Mouse (Mus musculus): ENCODE results near the gene Dock3. TPM values are rescaled to one million over a fixed set of nuclear protein-coding genes. Genes with fewer than 3 reads are reported as not detected.

Gene Dock3
- polyA plus RNA-seq (2016; fragmentation: Nextera tagmentation; extraction: Ambion mirVana), result 1.3 and 1.7 TPM in 2 replicates

GRCm38 (mm10) chr9:107231539-107232139, at the start of gene Dock3:
Gene Dock3 (minus strand): TSS chr9:107231909.
- H3K9me3 ChIP-seq, result no peaks in the 10 kb centered on the region
- peak within 1 kb of the TSS; percentile 78 for H3K27ac ChIP-seq (replicated peaks)
- under 1% methylated on average over 87 of the region's 87 CpGs for WGBS
- peak; percentile 78 for DNase-seq (ENCODE audit: low spot score)
- no peaks in the 10 kb centered on the region for H3K36me3 ChIP-seq (replicated peaks)
- peaks cover 10% of the 10 kb centered on the region for H3K4me1 ChIP-seq
- peak within 1 kb of the TSS; percentile 74 for H3K4me3 ChIP-seq
- peaks cover 98% of the 10 kb centered on the region for H3K27me3 ChIP-seq (replicated peaks; ENCODE audit: low read depth, poor library complexity, severe bottlenecking)

- no peak for DNase-seq (ENCODE audit: low spot score)
- no peaks in the 10 kb centered on the region for H3K36me3 ChIP-seq (replicated peaks)
- H3K27me3 ChIP-seq (replicated peaks; ENCODE audit: low read depth, poor library complexity, severe bottlenecking), result no peaks in the 10 kb centered on the region
- H3K9me3 ChIP-seq, result no peaks in the 10 kb centered on the region
- WGBS, result 53% methylated on average over 13 of the region's 13 CpGs
- peak overlapping the region; percentile 82 for H3K27ac ChIP-seq (replicated peaks)
- H3K4me1 ChIP-seq, result peaks cover 38% of the 10 kb centered on the region
- H3K4me3 ChIP-seq, result peak overlapping the region; percentile 42
Observed at GRCm38 (mm10) chr9:107280322-107281027, 48.8 kb upstream of the Dock3 start.

- H3K27me3 ChIP-seq (replicated peaks; ENCODE audit: low read depth, poor library complexity, severe bottlenecking), result no peaks in the 10 kb centered on the region
- H3K9me3 ChIP-seq, result no peaks in the 10 kb centered on the region
- WGBS, result 18% methylated on average over 16 of the region's 16 CpGs
- no peaks in the 10 kb centered on the region for H3K36me3 ChIP-seq (replicated peaks)
- peak overlapping the region; percentile 82 for H3K27ac ChIP-seq (replicated peaks)
- DNase-seq (ENCODE audit: low spot score), result peak; percentile 74
- H3K4me1 ChIP-seq, result peaks cover 32% of the 10 kb centered on the region
- peak overlapping the region; percentile 42 for H3K4me3 ChIP-seq
Observed at GRCm38 (mm10) chr9:107279378-107280321, 47.9 kb upstream of the Dock3 start.

GRCm38 (mm10) chr9:107278527-107279377, 47.0 kb upstream of the Dock3 start:
- no peaks in the 10 kb centered on the region for H3K36me3 ChIP-seq (replicated peaks)
- H3K27me3 ChIP-seq (replicated peaks; ENCODE audit: low read depth, poor library complexity, severe bottlenecking), result no peaks in the 10 kb centered on the region
- H3K4me1 ChIP-seq, result peaks cover 32% of the 10 kb centered on the region
- H3K9me3 ChIP-seq, result no peaks in the 10 kb centered on the region
- no peak overlapping the region; the same call in 1 of the 2 replicates for H3K27ac ChIP-seq (replicated peaks)
- 57% methylated on average over 8 of the region's 8 CpGs for WGBS
- no peak for DNase-seq (ENCODE audit: low spot score)
- no peak overlapping the region for H3K4me3 ChIP-seq

GRCm38 (mm10) chr9:107278126-107278525, 46.4 kb upstream of the Dock3 start:
- no peak overlapping the region for H3K27ac ChIP-seq (replicated peaks)
- H3K9me3 ChIP-seq, result no peaks in the 10 kb centered on the region
- H3K36me3 ChIP-seq (replicated peaks), result no peaks in the 10 kb centered on the region
- DNase-seq (ENCODE audit: low spot score), result no peak
- no peak overlapping the region for H3K4me3 ChIP-seq
- peaks cover 32% of the 10 kb centered on the region for H3K4me1 ChIP-seq
- H3K27me3 ChIP-seq (replicated peaks; ENCODE audit: low read depth, poor library complexity, severe bottlenecking), result no peaks in the 10 kb centered on the region
- WGBS, result 46% methylated on average over 4 of the region's 4 CpGs

GRCm38 (mm10) chr9:107277603-107278002, 45.9 kb upstream of the Dock3 start:
- Histone ChIP-seq H3K36me3 (replicated peaks) (no peaks in the 10 kb centered on the region), H3K9me3 (no peaks in the 10 kb centered on the region), H3K4me1 (peaks cover 32% of the 10 kb centered on the region), H3K27ac (replicated peaks) (no peak overlapping the region), H3K27me3 (replicated peaks; ENCODE audit: low read depth, poor library complexity, severe bottlenecking) (no peaks in the 10 kb centered on the region), H3K4me3 (no peak overlapping the region)
- DNase-seq (ENCODE audit: low spot score), result no peak
- 87% methylated on average over 7 of the region's 7 CpGs for WGBS

GRCm38 (mm10) chr9:107275710-107276109, 44.0 kb upstream of the Dock3 start:
- Histone ChIP-seq H3K9me3 (no peaks in the 10 kb centered on the region), H3K27ac (replicated peaks) (no peak overlapping the region), H3K36me3 (replicated peaks) (no peaks in the 10 kb centered on the region), H3K4me1 (peaks cover 29% of the 10 kb centered on the region), H3K4me3 (no peak overlapping the region), H3K27me3 (replicated peaks; ENCODE audit: low read depth, poor library complexity, severe bottlenecking) (0 out of 2 replicates have a peak, but pooled peaks cover 3% of the 10 kb centered on the region)
- WGBS, result 93% methylated on average over 5 of the region's 5 CpGs
- DNase-seq (ENCODE audit: low spot score), result no peak

GRCm38 (mm10) chr9:107274751-107275150, 43.0 kb upstream of the Dock3 start:
- Histone ChIP-seq H3K27ac (replicated peaks) (no peak overlapping the region), H3K4me3 (no peak overlapping the region), H3K9me3 (no peaks in the 10 kb centered on the region), H3K4me1 (peaks cover 19% of the 10 kb centered on the region), H3K36me3 (replicated peaks) (no peaks in the 10 kb centered on the region), H3K27me3 (replicated peaks; ENCODE audit: low read depth, poor library complexity, severe bottlenecking) (0 out of 2 replicates have a peak, but pooled peaks cover 3% of the 10 kb centered on the region)
- 84% methylated on average over 6 of the region's 6 CpGs for whole genome bisulfite sequencing
- DNase-seq (ENCODE audit: low spot score), result no peak

GRCm38 (mm10) chr9:107273184-107273583, 41.5 kb upstream of the Dock3 start:
- no peaks in the 10 kb centered on the region for H3K9me3 ChIP-seq
- 71% methylated on average over 10 of the region's 10 CpGs for WGBS
- no peak for DNase-seq (ENCODE audit: low spot score)
- H3K27ac ChIP-seq (replicated peaks), result no peak overlapping the region
- H3K4me3 ChIP-seq, result no peak overlapping the region
- no peaks in the 10 kb centered on the region for H3K36me3 ChIP-seq (replicated peaks)
- 0 out of 2 replicates have a peak, but pooled peaks cover 3% of the 10 kb centered on the region for H3K27me3 ChIP-seq (replicated peaks; ENCODE audit: low read depth, poor library complexity, severe bottlenecking)
- peaks cover 4% of the 10 kb centered on the region for H3K4me1 ChIP-seq

- DNase-seq (ENCODE audit: low spot score), result no peak
- no peak overlapping the region for H3K4me3 ChIP-seq
- H3K4me1 ChIP-seq, result no peaks in the 10 kb centered on the region
- H3K27ac ChIP-seq (replicated peaks), result no peak overlapping the region
- no peaks in the 10 kb centered on the region for H3K9me3 ChIP-seq
- WGBS, result 82% methylated on average over 4 of the region's 4 CpGs
- H3K36me3 ChIP-seq (replicated peaks), result no peaks in the 10 kb centered on the region
- H3K27me3 ChIP-seq (replicated peaks; ENCODE audit: low read depth, poor library complexity, severe bottlenecking), result 0 out of 2 replicates have a peak, but pooled peaks cover 3% of the 10 kb centered on the region
Observed at GRCm38 (mm10) chr9:107272284-107272683, 40.6 kb upstream of the Dock3 start.

- WGBS, result 75% methylated on average over 7 of the region's 7 CpGs
- no peak for DNase-seq (ENCODE audit: low spot score)
- Histone ChIP-seq H3K36me3 (replicated peaks) (no peaks in the 10 kb centered on the region), H3K9me3 (no peaks in the 10 kb centered on the region), H3K27ac (replicated peaks) (no peak overlapping the region), H3K4me1 (no peaks in the 10 kb centered on the region), H3K27me3 (replicated peaks; ENCODE audit: low read depth, poor library complexity, severe bottlenecking) (0 out of 2 replicates have a peak, but pooled peaks cover 3% of the 10 kb centered on the region), H3K4me3 (no peak overlapping the region)
Observed at GRCm38 (mm10) chr9:107271177-107271938, 39.6 kb upstream of the Dock3 start.

Data from embryonic facial prominence, embryonic 10.5 days (tissue).